Mouse (Mus musculus) embryonic stem cell, embryonic (primary cell): Measurements from ENCODE around the gene Hnf1b.

Experiments
- CTCF ChIA-PET, 4 experiments: fragments of 300-600 bp in 2 of 4; fragments of 350-600 bp in 2 of 4; sonication (Branson Sonifier 250); formaldehyde crosslinking; loops; one replicate each; lab custom pipeline; 2022; ENCODE audit warnings: inconsistent platforms in 2 of 4; lab: Charles Lee
- POLR2A ChIA-PET, 4 experiments: fragments of 300-600 bp in 2 of 4; fragments of 350-600 bp in 2 of 4; sonication (Branson Sonifier 250); formaldehyde crosslinking; loops; one replicate each; lab custom pipeline; 2022; ENCODE audit warnings: antibody characterized with exemption in 4 of 4, inconsistent platforms in 1 of 4; lab: Charles Lee

Gene Hnf1b

DNA sequence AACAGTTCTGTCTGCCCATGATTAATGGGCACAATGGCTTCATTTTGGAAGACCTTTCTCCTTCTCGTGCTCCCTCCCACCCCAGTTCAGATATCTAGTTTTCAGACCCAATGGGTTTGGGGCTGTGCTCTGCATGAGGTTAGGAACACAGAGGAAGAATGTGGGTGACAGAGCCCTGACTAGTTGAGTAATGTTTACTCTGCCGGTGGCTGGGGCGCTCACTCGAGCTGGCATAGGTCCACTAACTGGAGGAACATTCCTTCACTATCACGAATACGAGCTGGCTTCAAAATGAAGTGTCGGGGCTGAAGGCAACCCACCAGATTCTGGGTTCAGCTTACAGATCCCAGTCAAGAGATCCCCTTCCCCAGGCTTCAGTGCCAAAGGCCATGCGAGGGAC, 27.9 kb downstream of the Hnf1b start:
- ChIA-PET POLR2A (interaction anchor here in 1 of 4 experiments (1.0 kb wide), 1 partner anchor 15 kb away, joined by 3 read pairs; no protein-coding TSS in a partner anchor), CTCF (no interaction called here)

DNA sequence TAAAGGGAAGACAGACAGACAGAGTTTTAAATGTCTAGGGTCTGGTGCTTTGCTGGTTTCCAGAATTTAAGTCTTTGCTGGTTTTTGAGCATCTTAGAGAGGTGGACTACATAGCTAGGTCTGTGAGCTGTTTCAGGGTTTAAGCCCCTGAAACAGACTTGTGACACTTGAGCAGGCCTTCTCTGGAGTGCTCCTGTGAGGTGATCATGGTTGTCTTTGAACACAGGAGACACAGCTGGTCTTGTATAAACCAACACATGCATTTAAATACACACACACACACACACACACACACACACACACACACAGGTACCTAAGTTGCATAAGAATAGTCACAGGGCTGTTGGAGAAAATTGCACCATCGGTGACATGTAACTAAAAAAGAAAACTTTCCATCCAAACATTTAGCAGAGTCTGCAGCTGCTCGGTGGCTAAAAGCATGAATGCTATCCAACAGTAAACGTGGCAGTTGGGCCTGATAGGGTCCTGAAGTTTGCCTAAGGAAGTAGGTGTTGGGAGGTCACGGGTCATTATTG, 28.6 kb downstream of the Hnf1b start:
- CTCF ChIA-PET = interaction anchor here in 2 of 4 experiments (0.7 to 0.8 kb wide), 2 partner anchors 50 to 63 kb away, joined by 3 to 4 read pairs; no protein-coding TSS in a partner anchor
- POLR2A ChIA-PET = interaction anchor here in 1 of 4 experiments (1.8 kb wide), 1 partner anchor 9 kb away, joined by 4 read pairs; no protein-coding TSS in a partner anchor

GRCm38 (mm10) chr11:83879130-83879529, 29.3 kb downstream of the Hnf1b start:
- ChIA-PET POLR2A (interaction anchor here in 1 of 4 experiments (1.8 kb wide), 1 partner anchor 10 kb away, joined by 4 read pairs; no protein-coding TSS in a partner anchor), CTCF (interaction anchor here in 1 of 4 experiments (0.8 kb wide), 1 partner anchor 49 kb away, joined by 3 read pairs; no protein-coding TSS in a partner anchor)

DNA sequence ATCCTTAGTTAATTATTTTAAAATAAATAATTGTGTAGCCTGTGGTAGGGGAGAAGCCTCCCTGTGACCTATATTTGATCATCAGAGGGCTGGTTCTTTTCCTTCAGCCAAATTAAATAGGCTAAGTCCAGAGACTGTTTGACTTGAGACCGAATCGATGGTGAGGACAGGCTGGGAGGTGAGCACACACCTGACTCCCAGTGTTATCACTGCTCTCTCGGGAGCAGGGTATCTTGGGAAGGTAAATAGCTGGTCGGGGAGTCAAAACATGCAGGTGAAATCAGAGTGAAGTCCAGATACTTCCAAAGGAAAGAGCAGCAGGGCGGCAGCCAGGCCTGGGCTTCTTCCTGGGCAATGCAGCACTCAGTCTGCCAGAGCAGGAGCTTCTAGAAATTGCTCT, 31.6 kb downstream of the Hnf1b start:
- ChIA-PET CTCF (interaction anchor here in 1 of 4 experiments (0.7 kb wide), 1 partner anchor 8 kb away, joined by 3 read pairs; no protein-coding TSS in a partner anchor), POLR2A (interaction anchor here in 1 of 4 experiments (1.2 to 1.4 kb wide), 2 partner anchors 17 to 33 kb away, joined by 4 read pairs; no protein-coding TSS in a partner anchor)

GRCm38 (mm10) chr11:83882552-83882951, 32.7 kb downstream of the Hnf1b start:
- ChIA-PET CTCF (no interaction called here), POLR2A (no interaction called here)

GRCm38 (mm10) chr11:83883074-83883473, 33.2 kb downstream of the Hnf1b start:
- POLR2A ChIA-PET = interaction anchor here in 1 of 4 experiments (0.5 kb wide), 1 partner anchor 1431 kb away, joined by 3 read pairs; no protein-coding TSS in a partner anchor
- CTCF ChIA-PET = interaction anchor here in 1 of 4 experiments (0.5 kb wide), 1 partner anchor 34 kb away, joined by 3 read pairs; no protein-coding TSS in a partner anchor

DNA sequence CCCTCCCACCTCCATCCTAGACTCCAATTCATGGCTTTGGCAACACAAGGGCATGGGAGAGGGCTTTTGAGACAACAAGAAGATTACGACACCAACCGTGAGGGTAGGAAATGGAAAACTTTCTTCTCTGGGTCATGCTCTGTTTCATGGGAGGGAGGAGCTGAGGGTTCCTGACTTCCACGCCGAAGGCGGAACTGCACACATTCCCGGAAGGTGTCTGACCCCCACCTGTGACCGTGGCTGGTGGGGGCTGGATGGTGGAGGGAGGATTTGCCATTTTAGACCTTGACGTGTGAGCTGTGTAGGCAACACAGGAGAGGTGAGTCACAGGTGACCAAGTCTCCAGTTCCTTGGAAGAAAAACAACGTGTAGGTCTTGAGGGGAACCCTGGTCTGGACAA, 33.9 kb downstream of the Hnf1b start:
- ChIA-PET POLR2A (interaction anchor here in 1 of 4 experiments (0.7 kb wide), 1 partner anchor 26 kb away, joined by 3 read pairs; no protein-coding TSS in a partner anchor), CTCF (no interaction called here)

DNA sequence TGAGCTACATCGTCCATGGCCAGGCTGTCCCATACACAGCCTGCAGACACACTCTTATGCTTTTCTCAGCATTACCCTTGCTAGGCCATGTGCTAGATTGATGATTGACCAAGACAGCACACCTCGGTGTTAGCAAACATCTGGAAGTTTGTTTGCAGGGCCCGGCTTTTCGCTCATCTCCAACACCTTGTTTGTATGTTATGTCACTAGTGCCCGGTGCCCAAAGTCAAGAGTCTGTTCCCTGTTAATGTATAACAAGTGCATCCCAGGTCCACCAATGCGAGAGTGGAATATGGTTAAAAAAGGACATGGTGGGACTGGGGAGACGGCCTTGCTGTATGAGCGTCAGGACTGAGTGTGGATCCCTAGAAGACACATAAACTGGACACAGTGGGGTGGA, 35.3 kb downstream of the Hnf1b start:
- ChIA-PET CTCF (interaction anchor here in 1 of 4 experiments (0.7 kb wide), 1 partner anchor 101 kb away, joined by 3 read pairs; no protein-coding TSS in a partner anchor), POLR2A (interaction anchor here in 1 of 4 experiments (1.0 kb wide), 1 partner anchor 11 kb away, joined by 3 read pairs; no protein-coding TSS in a partner anchor)

- CTCF ChIA-PET = no interaction called here
- POLR2A ChIA-PET = interaction anchor here in 1 of 4 experiments (0.7 kb wide), 1 partner anchor 33 kb away, joined by 3 read pairs; no protein-coding TSS in a partner anchor
Measured at GRCm38 (mm10) chr11:83886746-83887145, 36.9 kb downstream of the Hnf1b start.

DNA sequence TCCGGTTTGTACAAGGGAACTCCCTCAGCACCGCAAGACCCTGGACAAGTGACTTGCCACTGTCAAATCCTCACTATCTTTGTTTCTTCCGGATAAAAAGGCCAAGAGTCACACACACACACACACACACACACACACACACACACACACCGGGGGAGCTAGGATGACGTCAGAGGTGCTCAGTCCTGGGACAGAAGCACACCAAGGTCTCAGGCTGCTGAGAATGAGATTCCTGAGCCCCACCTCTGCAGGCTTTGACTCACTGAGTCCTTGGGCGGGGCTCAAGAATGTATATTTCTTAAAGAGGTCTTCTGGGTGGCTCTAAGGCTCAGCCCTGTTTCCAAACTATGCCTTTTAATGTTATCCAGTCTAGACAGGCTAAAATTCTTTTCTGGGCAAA, 41.5 kb downstream of the Hnf1b start:
- ChIA-PET POLR2A (interaction anchor here in 1 of 4 experiments (0.6 to 1.0 kb wide), 3 partner anchors 50 to 1997 kb away, joined by 3 to 8 read pairs (median 3); partner anchors contain the start of gene Ddx52), CTCF (interaction anchor here in 3 of 4 experiments (0.6 to 1.6 kb wide), 4 partner anchors 36 to 594 kb away, joined by 3 to 4 read pairs (median 3); no protein-coding TSS in a partner anchor)

DNA sequence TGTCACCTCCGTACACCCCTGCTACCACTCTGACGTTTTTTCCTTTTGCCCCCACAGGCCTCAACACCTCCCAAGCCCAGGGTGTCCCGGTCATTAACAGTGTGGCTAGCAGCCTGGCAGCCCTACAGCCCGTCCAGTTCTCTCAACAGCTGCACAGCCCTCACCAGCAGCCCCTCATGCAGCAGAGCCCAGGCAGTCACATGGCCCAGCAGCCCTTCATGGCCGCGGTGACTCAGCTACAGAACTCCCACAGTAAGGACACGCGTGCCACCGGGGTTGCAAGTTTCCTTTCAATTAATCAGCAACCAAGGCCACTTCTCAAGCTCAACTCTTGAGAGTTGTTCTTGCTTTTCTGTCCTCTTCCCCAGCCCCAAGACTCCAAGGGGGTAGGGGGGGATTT, 43.5 kb downstream of the Hnf1b start:
- ChIA-PET CTCF (interaction anchor here in 2 of 4 experiments (0.5 to 1.6 kb wide), 4 partner anchors 17 to 91 kb away, joined by 3 to 5 read pairs (median 4); no protein-coding TSS in a partner anchor), POLR2A (interaction anchor here in 2 of 4 experiments (0.6 to 2.0 kb wide), 8 partner anchors 8 to 571 kb away, joined by 3 to 5 read pairs (median 3); partner anchors contain the start of gene Ddx52 (in 1 of the 2))

DNA sequence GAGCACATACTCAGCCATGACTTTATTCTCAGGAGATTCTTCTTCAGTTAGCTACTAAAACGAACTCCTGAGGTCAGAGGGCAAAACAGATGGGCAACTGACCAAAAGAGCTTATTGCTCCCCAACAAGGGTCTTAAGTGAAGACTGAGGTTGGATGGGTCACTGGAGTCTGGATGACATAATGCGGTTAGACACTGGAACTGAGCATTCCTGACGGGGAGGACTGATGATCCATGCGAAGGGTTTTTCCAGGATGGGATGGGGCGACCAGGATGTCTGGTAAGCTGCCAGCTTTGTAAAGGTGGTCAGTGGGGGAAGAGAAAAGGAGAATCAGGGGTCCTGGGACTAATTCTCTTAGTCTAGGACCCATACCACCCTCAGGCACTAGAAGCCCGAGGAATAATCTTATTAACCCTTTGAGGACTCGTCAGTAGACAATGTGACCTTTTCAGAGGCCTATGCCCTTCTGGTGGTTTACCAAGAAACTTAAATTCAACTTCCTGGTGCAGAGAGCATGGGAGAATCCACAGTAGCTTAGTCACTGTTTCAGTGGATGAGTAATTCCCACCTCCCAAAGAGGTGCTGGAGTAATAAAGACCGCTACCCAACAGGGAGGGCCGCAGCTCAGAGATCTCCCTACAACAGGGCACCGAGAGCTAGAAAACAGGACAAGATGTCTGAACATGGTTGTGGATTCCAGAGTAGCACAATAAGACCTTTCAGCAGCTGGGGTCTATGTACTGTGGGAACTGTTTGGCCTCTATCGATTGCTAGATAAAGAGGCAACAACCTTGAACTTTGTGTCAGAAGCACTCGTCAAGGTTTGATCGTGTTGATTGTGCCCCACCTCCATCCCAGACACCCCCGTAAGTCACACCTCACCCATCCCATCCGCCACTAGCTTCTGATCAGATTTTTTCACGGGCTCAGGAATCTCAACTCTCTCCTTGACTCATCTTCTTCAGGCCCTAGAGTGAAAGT, 46.9 kb downstream of the Hnf1b start:
- CTCF ChIA-PET = no interaction called here

GRCm38 (mm10) chr11:83897569-83897968, 47.7 kb downstream of the Hnf1b start:
- ChIA-PET POLR2A (interaction anchor here in 2 of 4 experiments (0.5 to 0.6 kb wide), 2 partner anchors 33 to 157 kb away, joined by 3 read pairs; no protein-coding TSS in a partner anchor), CTCF (no interaction called here)

More for the DNA sequence above, 46.9 kb downstream of the Hnf1b start:
- POLR2A ChIA-PET = interaction anchor here in 2 of 4 experiments (0.6 to 1.0 kb wide), 2 partner anchors 32 to 33 kb away, joined by 3 read pairs; no protein-coding TSS in a partner anchor

- POLR2A ChIA-PET = interaction anchor here in 1 of 4 experiments (0.7 kb wide), 1 partner anchor 185 kb away, joined by 3 read pairs; no protein-coding TSS in a partner anchor
- CTCF ChIA-PET = interaction anchor here in 1 of 4 experiments (0.6 kb wide), 1 partner anchor 102 kb away, joined by 3 read pairs; no protein-coding TSS in a partner anchor
Measured at GRCm38 (mm10) chr11:83902812-83903211, 52.9 kb downstream of the Hnf1b start.

GRCm38 (mm10) chr11:83905756-83906155, 55.9 kb downstream of the Hnf1b start:
- ChIA-PET CTCF (no interaction called here), POLR2A (no interaction called here)

DNA sequence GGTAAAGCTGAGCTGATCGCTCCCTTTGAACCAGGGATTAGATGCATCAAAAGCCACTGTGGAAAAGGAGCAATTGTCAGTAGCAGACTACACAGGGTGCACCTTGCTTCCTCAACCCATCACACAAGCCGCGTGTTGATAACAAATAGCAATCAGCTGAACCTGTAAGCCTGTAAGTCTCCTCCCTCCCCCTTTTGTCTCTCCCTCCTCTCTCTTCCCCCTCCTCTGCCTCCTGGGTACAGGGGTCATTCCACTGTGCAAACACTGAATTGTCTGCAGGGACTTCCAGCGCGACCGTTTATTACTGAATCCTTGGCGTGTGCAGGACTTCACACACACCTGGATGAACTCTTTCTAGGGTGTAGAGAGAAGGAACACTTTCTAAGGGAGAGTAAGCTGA, 58.5 kb downstream of the Hnf1b start:
- CTCF ChIA-PET = interaction anchor here in 1 of 4 experiments (1.3 kb wide), 1 partner anchor 18 kb away, joined by 4 read pairs; no protein-coding TSS in a partner anchor

DNA sequence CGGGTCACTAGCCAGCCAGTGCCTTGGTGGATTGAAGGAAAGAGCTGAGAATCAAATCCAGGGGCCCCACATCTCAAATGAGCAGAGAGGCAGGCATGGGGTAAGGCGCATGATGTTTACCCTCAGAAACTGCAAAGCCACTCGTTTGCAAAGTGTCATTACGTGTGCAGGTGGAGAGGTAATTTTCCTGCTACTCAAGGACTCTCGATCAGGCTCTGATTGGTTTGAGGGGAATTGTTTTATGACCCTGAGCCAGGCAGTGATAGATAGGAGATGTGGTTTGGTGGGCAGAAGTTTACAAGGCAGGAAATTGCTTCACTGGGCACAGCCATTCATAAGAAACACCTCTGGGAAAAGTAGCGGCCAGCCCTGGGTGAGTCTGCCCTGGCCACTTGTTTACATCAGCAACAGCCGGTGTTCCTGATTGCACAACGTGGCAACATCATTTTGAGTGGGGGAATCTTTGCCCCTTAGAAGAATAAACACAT, 64.0 kb downstream of the Hnf1b start:
- POLR2A ChIA-PET = no interaction called here
- CTCF ChIA-PET = interaction anchor here in 1 of 4 experiments (2.5 kb wide), 1 partner anchor 13 kb away, joined by 7 read pairs; no protein-coding TSS in a partner anchor

More for the DNA sequence above, 58.5 kb downstream of the Hnf1b start:
- POLR2A ChIA-PET = interaction anchor here in 2 of 4 experiments (1.5 to 1.9 kb wide), 2 partner anchors 24 to 43 kb away, joined by 3 to 5 read pairs; no protein-coding TSS in a partner anchor
